Mouse (Mus musculus) left cerebral cortex, postnatal 36 days (tissue): ENCODE results near the gene Emb. TPM values are rescaled to one million over a fixed set of nuclear protein-coding genes. Genes with fewer than 3 reads are reported as not detected.
"Not testable (repeated sequence)": the region's sequence is repeated elsewhere in the genome, so short reads cannot be mapped to it uniquely, and the experiment has no call there.

Source experiments
- DNase-seq, 2 experiments: peaks; one replicate each; pipeline ENCODE4 v3.0.0; 2021 to 2022; ENCODE audit warnings: low spot score in 2 of 2, mixed read lengths in 1 of 2
- intact Hi-C: fragments of 180-260 bp; cut with DNase I; formaldehyde crosslinking; loops from one replicate; pipeline ENCODE4 v1.15.1; 2025
- total RNA-seq, 2 experiments: library from RNA; stranded (reverse); gene quantifications; 2 replicates each; pipeline ENCODE4 v1.2.3; 2021

Gene Emb
- 10 to 100 TPM; 30.9 to 31.6 TPM for total RNA-seq

DNA sequence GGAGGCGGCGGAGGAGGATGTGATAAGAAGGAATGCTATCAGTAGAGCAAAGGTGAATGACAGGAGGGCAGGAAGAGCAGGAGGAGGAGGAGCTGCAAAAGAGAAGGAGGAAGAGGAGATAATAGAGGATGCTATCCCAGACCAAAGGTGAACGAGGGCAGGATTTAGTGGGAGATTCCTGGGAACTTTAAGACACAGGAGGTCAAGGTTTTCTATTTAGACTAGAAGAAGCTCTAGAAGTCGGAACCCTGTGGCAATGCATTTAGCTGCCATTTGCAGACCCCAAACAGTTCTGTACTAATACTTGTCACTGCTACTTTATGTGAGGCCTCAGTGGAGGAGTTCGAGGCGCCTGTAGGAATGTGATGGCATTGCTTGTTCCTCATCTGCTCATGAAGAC lies at the start of gene Emb:
Gene Emb (plus strand): TSS at position 301 of the 400 bp plus-strand sequence.
- intact Hi-C loops = no loop called here
- no peak for DNase-seq

DNA sequence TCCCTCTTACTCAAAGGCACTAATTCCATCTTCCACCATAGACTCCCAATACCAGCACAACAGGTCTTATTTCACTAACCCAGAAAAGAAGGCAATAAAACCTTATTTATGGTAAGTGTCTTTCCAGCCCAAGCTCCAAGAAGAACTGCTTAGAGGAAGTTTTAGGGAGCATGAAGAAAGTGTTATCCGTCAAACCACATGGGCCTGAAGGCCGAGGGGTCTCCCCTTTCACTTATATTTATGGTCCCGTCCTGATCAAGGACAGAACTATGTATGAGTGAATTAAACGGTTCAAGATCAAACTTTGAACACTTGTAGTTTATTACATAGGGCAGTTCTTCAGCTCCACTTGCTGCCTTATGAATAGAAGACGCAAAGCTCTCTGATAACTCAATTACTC lies 44.4 kb upstream of the Emb start:
- intact Hi-C loops = no loop called here
- no peak for DNase-seq

GRCm38 (mm10) chr13:117165071-117165470 lies 43.3 kb upstream of the Emb start:
- intact Hi-C loops = no loop called here
- no peak for DNase-seq

- DNase-seq, intact Hi-C loops: not testable (repeated sequence)
Measured at GRCm38 (mm10) chr13:117180912-117181311, 27.4 kb upstream of the Emb start.

- intact Hi-C loops = no loop called here
- DNase-seq = no peak
Measured at GRCm38 (mm10) chr13:117183288-117183687, 25.0 kb upstream of the Emb start.

GRCm38 (mm10) chr13:117185329-117185728 lies 23.0 kb upstream of the Emb start:
- intact Hi-C loops = no loop called here
- no peak for DNase-seq

DNA sequence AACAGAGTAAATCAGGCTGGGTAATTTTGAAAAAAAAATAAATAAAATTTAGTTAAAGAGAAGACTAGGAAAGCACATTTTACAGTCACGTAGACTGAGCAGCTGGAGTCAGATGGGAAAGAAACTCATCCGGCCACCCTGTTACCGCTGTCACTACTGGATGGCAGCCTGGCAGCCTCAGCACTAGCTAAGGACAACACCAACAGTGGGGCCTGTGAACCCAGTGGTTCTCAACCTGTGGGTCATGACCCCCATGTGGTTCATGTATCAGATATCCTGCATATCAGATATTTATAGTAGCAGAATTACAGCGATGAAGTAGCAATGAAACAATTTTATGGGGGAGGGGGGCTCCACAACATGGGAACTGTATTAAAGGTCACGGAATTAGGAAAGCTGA lies 16.2 kb upstream of the Emb start:
- no peak for DNase-seq
- intact Hi-C loops = no loop called here

GRCm38 (mm10) chr13:117193422-117193983 lies 14.8 kb upstream of the Emb start:
- intact Hi-C loops = no loop called here
- DNase-seq = no peak

DNA sequence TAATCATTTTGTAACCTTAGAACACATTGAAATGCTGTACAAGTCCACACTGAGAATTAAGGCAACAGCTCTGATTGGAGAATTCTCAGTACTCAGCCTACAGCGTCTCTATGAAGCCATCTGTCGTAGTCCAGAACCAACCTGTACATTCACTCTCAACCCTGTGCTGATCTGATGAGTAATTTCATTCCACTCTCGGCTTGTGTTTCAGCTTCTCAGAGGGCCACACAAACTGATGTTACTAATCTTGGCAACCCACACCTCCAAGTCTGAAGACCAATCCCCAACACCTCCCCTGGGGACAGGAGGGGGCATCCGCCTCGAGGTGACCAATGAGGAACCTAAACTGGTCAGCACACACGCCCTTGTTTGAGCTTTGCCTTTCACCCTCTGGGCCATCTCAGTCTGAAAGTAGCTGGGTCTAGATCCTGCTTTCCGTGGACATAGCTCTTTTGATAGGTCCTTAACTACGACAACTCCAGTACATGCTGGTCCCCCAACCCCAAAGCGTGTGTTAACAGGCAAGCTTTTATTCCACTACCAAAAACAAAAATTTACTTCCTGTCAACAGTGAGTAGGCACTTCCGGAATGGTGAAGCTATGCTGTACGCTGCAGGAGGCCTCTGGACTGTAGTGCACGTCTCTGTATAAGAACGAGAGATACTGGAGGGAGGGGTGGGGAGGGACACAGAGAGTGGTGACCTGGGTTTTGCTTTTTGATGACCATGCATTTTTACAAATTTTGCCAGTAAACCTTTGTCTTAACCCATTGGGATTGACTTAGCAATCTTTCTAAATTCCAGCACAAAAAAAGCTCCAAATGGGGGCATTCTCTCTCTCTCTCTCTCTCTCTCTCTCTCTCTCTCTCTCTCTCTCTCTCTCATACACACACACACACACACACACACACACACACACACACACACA lies 12.5 kb upstream of the Emb start:
- intact Hi-C loops = no loop called here

GRCm38 (mm10) chr13:117197666-117198065 lies 10.7 kb upstream of the Emb start:
- intact Hi-C loops = no loop called here
- no peak for DNase-seq

More for the DNA sequence above, 12.5 kb upstream of the Emb start:
- no peak for DNase-seq

GRCm38 (mm10) chr13:117198402-117199083 lies 9.8 kb upstream of the Emb start:
- intact Hi-C loops = no loop called here
- peak; percentile 40 to 51 for DNase-seq

- DNase-seq = no peak
- intact Hi-C loops = loop anchor here (1.0 to 5.0 kb wide), 2 partner anchors 86 to 109 kb away; no protein-coding TSS in a partner anchor
Measured at GRCm38 (mm10) chr13:117202755-117203471, 5.4 kb upstream of the Emb start.

DNA sequence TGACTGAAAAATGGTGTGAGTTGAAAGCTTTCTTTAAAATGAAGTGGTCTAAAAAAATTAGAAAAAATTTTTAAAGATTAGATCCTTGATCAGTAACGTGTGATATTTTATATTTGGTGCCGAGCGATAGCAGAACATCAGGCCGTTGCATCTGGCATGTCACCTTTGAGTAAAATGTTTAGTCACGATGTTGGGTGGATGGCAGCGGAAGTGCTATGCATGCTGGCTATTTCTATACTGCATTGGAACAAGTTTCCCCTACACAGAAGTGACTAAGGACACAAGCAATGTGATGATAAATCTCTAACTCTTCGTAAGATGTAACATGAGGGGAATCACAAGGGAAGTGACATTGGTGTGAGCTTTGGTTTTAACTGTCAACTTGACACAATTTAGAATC lies 3.7 kb upstream of the Emb start:
- intact Hi-C loops = loop anchor here (5.0 kb wide), 1 partner anchor 108 kb away; no protein-coding TSS in a partner anchor
- no peak for DNase-seq

- intact Hi-C loops = no loop called here
- no peak for DNase-seq
Measured at GRCm38 (mm10) chr13:117206066-117206465, 2.3 kb upstream of the Emb start.

DNA sequence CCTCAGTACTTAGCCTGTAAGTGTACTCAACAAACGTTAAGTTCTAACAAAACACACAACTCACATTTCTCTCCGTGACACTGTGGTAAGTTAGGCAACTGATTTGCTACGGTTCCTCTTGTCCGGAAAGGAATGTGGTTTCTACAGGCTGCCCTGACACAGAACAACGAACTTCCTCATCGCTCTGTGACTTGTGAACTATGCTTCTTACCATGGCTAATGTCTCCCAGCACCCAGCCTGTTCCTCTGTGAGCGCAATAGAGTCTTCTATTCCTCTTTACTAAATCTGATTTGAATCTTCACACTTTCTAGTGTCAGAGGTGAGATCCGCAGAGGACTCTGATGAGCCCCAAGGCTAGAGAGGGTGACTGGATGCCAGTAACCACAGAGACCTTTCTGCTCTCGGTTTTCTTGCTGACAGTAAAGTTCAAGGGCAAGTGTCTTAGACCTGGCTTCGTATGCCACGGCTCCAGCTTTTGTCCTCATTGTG lies 3.1 kb downstream of the Emb start:
- intact Hi-C loops = no loop called here

GRCm38 (mm10) chr13:117215481-117215880 lies 7.1 kb downstream of the Emb start:
- DNase-seq = no peak
- intact Hi-C loops = no loop called here

More for the DNA sequence above, 3.1 kb downstream of the Emb start:
- no peak for DNase-seq

GRCm38 (mm10) chr13:117216126-117216525 lies 7.8 kb downstream of the Emb start:
- intact Hi-C loops = no loop called here
- DNase-seq = no peak

DNA sequence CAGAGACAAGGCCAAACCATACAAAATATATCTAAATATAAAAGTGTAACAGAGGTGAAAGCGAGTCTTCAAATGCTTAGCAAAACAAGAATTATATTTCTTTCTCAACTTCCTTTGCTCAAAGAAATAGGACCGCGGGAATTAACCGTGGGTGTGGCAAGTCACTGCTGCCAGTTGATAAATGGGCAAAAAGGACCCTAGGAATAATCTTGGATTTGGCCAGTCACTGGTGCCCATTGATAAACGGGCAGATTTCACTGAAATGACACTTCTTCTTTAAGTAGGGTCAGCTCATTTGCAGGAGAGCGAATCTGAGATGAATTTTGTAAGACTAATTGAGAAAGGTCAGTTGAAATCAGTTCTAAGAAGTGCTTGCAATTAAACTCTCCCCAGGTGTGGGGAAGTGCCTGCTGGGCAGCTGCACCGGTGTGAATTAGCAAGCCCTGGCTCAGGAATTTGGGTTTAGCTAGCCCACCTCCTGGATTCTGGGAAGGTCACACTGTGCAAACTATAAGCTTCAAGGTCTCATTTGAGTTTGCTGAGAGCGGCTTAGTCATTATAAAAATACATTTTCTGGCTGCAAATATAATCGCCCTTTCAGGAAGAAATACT lies 8.5 kb downstream of the Emb start:
- intact Hi-C loops = no loop called here
- DNase-seq = no peak

DNA sequence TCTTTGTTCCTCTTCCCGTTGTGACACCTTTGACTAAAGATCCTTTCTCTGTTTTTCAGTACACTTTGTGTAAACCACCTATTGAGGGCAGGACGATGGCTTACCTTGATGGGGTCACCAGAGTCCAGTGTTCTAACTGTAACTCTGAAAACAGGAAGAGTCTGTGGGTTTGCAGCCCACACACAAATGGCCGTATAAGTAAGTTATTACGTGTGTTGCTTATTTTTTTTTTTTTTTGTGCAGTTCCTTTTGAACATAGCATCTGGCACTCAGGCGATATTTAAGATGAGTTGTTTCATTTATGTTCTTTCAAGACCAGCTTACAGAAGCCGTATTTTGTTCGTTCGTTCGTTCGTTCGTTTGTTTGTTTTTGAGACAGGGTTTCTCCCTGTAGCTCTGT lies 9.3 kb downstream of the Emb start:
- intact Hi-C loops = no loop called here
- DNase-seq = no peak
